Mouse (Mus musculus) right cerebral cortex, postnatal 4 days (tissue): ENCODE data around the gene Znrf2.

ENCODE experiments used
- DNase-seq: peaks from one replicate; pipeline ENCODE4 v3.0.0-alpha.2; 2022

Znrf2 gene

GRCm38 (mm10) chr6:54918521-54918920 lies 101.8 kb downstream of the Znrf2 start:
- DNase-seq: no peak

- no peak for DNase-seq
Observed at GRCm38 (mm10) chr6:54924538-54924937, 107.8 kb downstream of the Znrf2 start.

GRCm38 (mm10) chr6:54925736-54926440 lies 109.2 kb downstream of the Znrf2 start:
- DNase-seq: no peak

- no peak for DNase-seq
Observed at GRCm38 (mm10) chr6:54926899-54927298, 110.2 kb downstream of the Znrf2 start.

- no peak for DNase-seq
Observed at GRCm38 (mm10) chr6:54927946-54928345, 111.2 kb downstream of the Znrf2 start.

- DNase-seq: no peak
Observed at GRCm38 (mm10) chr6:54931641-54932040, 114.9 kb downstream of the Znrf2 start.

GRCm38 (mm10) chr6:54932526-54932925 lies 115.8 kb downstream of the Znrf2 start:
- no peak for DNase-seq

- no peak for DNase-seq
Observed at GRCm38 (mm10) chr6:54933216-54933615, 116.5 kb downstream of the Znrf2 start.

GRCm38 (mm10) chr6:54933866-54934265 lies 117.2 kb downstream of the Znrf2 start:
- no peak for DNase-seq

GRCm38 (mm10) chr6:54934313-54934712 lies 117.6 kb downstream of the Znrf2 start:
- no peak for DNase-seq

GRCm38 (mm10) chr6:54934930-54935329 lies 118.2 kb downstream of the Znrf2 start:
- no peak for DNase-seq

- no peak for DNase-seq
Observed at GRCm38 (mm10) chr6:54936496-54936895, 119.8 kb downstream of the Znrf2 start.

GRCm38 (mm10) chr6:54939631-54940030 lies 122.9 kb downstream of the Znrf2 start:
- DNase-seq: no peak

- no peak for DNase-seq
Observed at GRCm38 (mm10) chr6:54940126-54940525, 123.4 kb downstream of the Znrf2 start.

GRCm38 (mm10) chr6:54941149-54941548 lies 124.4 kb downstream of the Znrf2 start:
- DNase-seq: no peak
